ENCODE assay signal across 12 mouse cellular contexts in the genomic region with DNA sequence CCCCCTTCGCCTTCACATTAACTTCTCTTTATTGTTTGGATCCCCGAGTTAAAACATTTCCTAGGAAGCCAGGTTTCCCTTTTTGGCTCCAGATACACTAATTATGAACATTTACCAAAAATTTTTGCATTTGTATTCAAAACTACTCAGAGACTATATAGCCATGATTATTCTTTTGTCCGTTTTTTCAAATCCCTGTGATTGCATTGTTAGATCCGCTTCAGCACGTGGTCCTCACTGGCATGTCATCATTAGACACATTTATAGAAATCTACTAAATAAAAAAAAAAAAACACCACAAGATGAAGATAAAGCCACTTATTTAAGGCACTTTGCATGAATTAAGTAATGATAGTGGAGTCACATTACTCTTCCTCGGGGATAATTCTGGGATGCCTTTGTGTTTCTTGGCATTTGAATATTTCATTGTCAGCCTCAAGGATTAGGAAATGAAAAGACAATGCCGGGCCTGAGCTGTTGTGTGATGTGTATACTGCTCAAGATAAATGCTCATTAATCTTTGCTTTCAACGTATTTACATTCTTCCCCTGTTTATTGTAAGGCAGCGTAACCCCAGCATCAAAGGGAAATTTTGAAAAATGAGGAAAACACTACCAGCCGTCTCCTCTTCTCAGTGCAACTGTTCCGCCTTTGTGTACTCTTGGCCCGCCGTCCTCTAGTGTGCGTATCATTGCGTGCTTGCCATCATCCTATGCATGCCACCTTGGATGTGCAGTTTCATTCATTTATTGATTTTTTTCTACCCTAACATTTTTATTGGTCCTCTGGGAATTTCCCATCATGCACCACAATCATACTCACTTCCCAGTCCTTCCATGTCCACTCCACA.
"Had no signal": no experiment of that assay in that cellular context is flagged by ENCODE, and none has a peak within 500 bp of the region (broad histone marks: within the 10 kb centered on the region; RNA-seq: fewer than 3 reads in every experiment).

No protein-coding gene starts in this region.

- DNase-seq: kidney, adult 2 months; layer of hippocampus, adult 9-11 months; layer of hippocampus, postnatal 36 days; liver; liver, embryonic 13.5 days; liver, postnatal 0 days had no signal

- H3K9me3 ChIP-seq: kidney, embryonic 15.5 days; limb, embryonic 12.5 days; liver, embryonic 13.5 days had no signal

- H3K9ac ChIP-seq: kidney, embryonic 15.5 days; limb, embryonic 12.5 days; liver, embryonic 13.5 days; liver, postnatal 0 days; neural tube, embryonic 13.5 days had no signal

- H3K27ac ChIP-seq: kidney, embryonic 15.5 days; limb, embryonic 12.5 days; liver, embryonic 13.5 days; neural tube, embryonic 13.5 days had no signal

- H3K4me2 ChIP-seq: kidney, embryonic 15.5 days; limb, embryonic 12.5 days; liver, embryonic 13.5 days; midbrain, embryonic 11.5 days; neural tube, embryonic 13.5 days had no signal

- H3K4me1 ChIP-seq: kidney, embryonic 15.5 days; limb, embryonic 12.5 days; liver, embryonic 13.5 days; neural tube, embryonic 13.5 days had no signal

- H3K36me3 ChIP-seq: kidney, embryonic 15.5 days; limb, embryonic 12.5 days; liver, embryonic 13.5 days; neural tube, embryonic 13.5 days had no signal

- ATAC-seq: intestine, embryonic 16.5 days; liver, postnatal 0 days; midbrain, embryonic 16.5 days had no signal

- H3K27me3 ChIP-seq: kidney, embryonic 15.5 days; limb, embryonic 12.5 days; liver, embryonic 13.5 days; neural tube, embryonic 13.5 days had no signal

- H3K4me3 ChIP-seq: kidney, embryonic 15.5 days; limb, embryonic 12.5 days; liver, embryonic 13.5 days; neural tube, embryonic 13.5 days had no signal
